Mouse (Mus musculus) testis, adult 2 months (tissue): Measurements from ENCODE around the gene Ksr1. TPM values are rescaled to one million over a fixed set of nuclear protein-coding genes. Genes with fewer than 3 reads are reported as not detected.
A peak's percentile ranks its signal among the peaks of the same experiment; 100 is the strongest.

Experiments
- H3K27ac ChIP-seq: fragments of 200-500 bp; 2 replicates; pipeline ENCODE4 v1.5.1; 2012; ENCODE audit warnings: low read depth, low read length; ENCODE audit not compliant: control insufficient read depth, insufficient read depth
- H3K27me3 ChIP-seq: fragments of 200-500 bp; 2 replicates; pipeline ENCODE4 v1.6.1; 2012; ENCODE audit warnings: mild to moderate bottlenecking, low read length, moderate library complexity; ENCODE audit not compliant: control insufficient read depth, insufficient read depth
- H3K36me3 ChIP-seq: fragments of 200-500 bp; 2 replicates; pipeline ENCODE4 v1.6.1; 2012; ENCODE audit warnings: mild to moderate bottlenecking, low read length; ENCODE audit not compliant: control insufficient read depth, insufficient read depth
- H3K4me1 ChIP-seq: fragments of 200-500 bp; 2 replicates; pipeline ENCODE4 v1.6.1; 2012; ENCODE audit warnings: low read length; ENCODE audit not compliant: control insufficient read depth, insufficient read depth
- H3K4me3 ChIP-seq: fragments of 200-500 bp; 2 replicates; pipeline ENCODE4 v1.5.1; 2012; ENCODE audit warnings: low read depth, mild to moderate bottlenecking, low read length, moderate library complexity, mixed read lengths; ENCODE audit not compliant: control insufficient read depth
- CTCF ChIP-seq: fragments of 200-500 bp; IDR thresholded peaks from 2 replicates; pipeline ENCODE4 v1.5.1; 2012; ENCODE audit warnings: low read depth, mild to moderate bottlenecking, inconsistent platforms, low read length, moderate library complexity; ENCODE audit not compliant: control insufficient read depth, insufficient read depth, insufficient replicate concordance
- POLR2A ChIP-seq: fragments of 200-500 bp; IDR thresholded peaks from 2 replicates; pipeline ENCODE4 v1.6.1; 2012; ENCODE audit warnings: low read depth, mild to moderate bottlenecking, inconsistent platforms, low read length, moderate library complexity; ENCODE audit not compliant: control insufficient read depth
- polyA plus RNA-seq: library from polyadenylated mRNA; depleted of rRNA; stranded (reverse); fragments of >200 nt; gene quantifications from 2 replicates; pipeline ENCODE4 v1.2.3, GENCODE M21; 2012

Ksr1 gene
- polyA plus RNA-seq, 1 experiment = 6.7 TPM

DNA sequence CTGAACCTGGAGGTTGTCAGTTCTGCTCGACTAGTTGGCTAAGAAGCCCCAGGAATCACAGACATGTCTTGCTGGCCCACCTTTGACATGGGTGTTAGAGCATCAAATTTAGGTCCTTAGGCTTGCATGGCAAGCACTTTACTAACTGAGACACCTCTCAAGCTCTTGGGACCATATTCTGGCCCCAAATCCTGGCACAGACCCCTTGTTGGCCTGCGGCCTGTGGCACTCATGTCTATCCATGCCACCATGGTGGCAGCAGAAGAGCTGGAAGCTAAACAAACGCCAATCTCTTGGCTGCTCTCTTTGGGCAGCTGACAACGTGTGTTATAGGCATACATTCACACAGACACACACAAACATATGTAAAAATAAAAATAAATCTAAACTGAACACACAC, 2.6 kb upstream of the Ksr1 start:
- H3K4me3 ChIP-seq = no peak overlapping the region
- H3K4me1 ChIP-seq = peaks cover 11% of the 10 kb centered on the region
- no peak overlapping the region for H3K27ac ChIP-seq
- TF ChIP-seq POLR2A (no peak), CTCF (no peak)
- H3K27me3 ChIP-seq = no peaks in the 10 kb centered on the region
- no peaks in the 10 kb centered on the region for H3K36me3 ChIP-seq

DNA sequence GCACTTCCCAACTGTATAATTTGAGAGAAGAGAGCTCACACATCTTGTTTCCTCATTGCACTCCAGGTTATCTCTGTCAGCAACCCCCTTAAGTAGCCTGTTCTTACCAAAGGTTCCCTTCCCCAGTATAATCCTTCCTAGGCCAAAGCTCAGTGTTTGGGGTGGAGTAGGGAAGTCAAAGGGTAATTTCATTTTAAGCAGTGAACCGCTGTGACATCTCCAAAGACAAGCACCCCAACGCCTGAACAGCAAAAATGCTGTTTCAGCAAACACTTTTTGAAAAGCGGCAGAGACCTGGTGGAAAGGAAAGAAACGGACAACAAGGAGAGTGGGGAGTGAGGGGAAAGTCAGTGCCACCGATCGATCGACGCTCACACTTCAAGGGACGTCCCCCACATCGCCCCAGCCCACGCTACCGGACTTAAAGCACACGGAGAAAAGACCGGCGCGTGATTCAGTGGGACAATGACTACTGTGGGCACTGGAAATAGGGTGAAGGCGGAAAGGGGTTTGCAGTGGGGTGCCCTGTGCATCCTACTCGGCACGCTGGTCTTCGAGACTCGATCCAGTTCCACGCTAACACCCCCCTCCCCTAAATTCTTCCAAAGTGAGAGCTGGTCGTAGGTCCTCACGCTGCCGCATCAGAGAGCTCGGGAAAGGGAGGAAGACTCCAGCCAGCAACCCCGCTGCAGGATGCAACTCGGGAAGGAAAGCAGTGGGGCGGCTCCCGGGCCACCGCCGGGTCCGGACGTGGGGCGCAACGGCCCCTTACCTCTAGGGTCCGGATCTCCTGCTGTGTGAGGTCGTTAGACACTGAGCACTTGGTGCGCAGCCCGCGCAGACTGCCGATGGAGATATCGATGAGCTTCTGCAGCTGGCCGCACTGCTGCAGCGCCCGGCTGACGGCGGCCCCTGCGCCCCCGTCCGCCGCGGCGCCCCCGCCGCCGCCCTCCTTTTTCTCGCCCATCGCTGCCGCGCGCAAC, 633 bp downstream of the Ksr1 start:
- Histone ChIP-seq H3K4me3 (peak overlapping the region; percentile 80), H3K4me1 (peaks cover 9% of the 10 kb centered on the region), H3K27me3 (no peaks in the 10 kb centered on the region), H3K27ac (no peak overlapping the region; the same call in 1 of the 2 replicates), H3K36me3 (no peaks in the 10 kb centered on the region)
- TF ChIP-seq CTCF = no peak
- TF ChIP-seq POLR2A = no peak

DNA sequence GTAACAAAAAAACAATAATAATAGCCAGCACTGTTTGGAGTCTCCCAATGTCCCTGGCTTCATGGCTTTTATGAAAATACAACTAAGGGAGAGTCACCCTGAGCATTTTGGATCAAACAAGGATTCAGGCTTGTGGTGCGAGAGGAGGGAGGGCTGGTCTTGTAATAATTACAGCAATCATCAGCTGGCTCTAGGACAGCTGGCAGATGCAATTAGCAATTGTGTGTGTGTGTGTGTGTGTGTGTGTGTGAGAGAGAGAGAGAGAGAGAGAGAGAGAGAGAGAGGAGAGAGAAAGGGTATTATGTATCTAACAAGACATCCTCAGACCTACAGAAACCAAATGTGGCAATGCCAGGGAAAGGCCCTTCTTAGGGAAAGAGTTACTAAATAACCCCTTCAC, 1.5 kb downstream of the Ksr1 start:
- Histone ChIP-seq H3K4me3 (no peak overlapping the region), H3K4me1 (peaks cover 9% of the 10 kb centered on the region)
- TF ChIP-seq CTCF = no peak
- no peak for TF ChIP-seq POLR2A

DNA sequence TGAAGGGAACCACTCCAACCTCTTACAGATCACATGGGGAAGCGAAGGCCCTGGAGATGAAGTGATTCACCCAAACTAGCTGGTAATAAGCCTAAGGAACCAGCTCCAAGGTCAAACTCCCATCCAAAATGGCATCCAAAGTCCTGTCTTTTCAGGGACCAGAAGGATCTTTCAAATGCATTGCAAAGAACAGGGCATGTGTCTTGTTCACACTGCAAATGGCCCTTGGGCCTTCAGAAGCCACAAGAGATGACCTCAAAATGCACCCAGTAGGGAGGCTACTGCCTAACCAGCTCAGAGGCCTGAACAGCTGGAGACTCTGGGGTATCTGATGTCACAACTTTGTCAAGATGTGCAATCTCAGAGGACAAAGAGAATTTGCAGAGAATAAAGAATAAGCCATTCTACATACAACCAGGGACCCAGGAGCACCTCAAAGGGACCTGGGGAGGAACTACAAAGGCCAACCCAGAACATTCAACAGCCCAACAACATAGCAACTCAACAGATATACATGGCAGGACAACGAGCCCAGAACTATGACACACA, 2.1 kb downstream of the Ksr1 start:
- no peak for TF ChIP-seq CTCF
- TF ChIP-seq POLR2A = no peak
- Histone ChIP-seq H3K4me1 (peaks cover 9% of the 10 kb centered on the region), H3K36me3 (no peaks in the 10 kb centered on the region), H3K4me3 (no peak overlapping the region), H3K27me3 (no peaks in the 10 kb centered on the region), H3K27ac (no peak overlapping the region)

More for the DNA sequence above, 1.5 kb downstream of the Ksr1 start:
- Histone ChIP-seq H3K27ac (no peak overlapping the region), H3K36me3 (no peaks in the 10 kb centered on the region), H3K27me3 (no peaks in the 10 kb centered on the region)

DNA sequence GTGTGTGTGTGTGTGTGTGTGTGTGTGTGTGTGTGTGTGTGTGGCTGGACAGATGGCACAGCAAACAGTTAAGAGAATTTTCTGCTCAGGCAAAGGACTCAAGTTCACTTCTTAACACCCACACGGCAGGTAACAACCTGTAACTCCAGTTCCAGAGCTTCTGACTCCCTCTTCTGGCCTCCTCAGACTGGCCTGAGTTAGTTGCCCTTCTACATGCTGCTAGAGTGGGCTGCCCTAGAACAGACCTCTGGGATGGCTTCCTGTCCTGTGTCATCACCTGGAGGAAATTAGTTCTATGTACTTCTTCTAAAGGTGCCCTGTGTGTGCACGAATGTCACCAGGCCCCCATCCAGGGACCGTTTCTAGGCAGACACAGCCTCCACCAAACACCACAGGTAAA, 2.9 kb downstream of the Ksr1 start:
- Histone ChIP-seq H3K4me3 (no peak overlapping the region), H3K36me3 (no peaks in the 10 kb centered on the region), H3K27me3 (no peaks in the 10 kb centered on the region), H3K4me1 (peaks cover 9% of the 10 kb centered on the region), H3K27ac (no peak overlapping the region)
- TF ChIP-seq CTCF (no peak), POLR2A (no peak)

DNA sequence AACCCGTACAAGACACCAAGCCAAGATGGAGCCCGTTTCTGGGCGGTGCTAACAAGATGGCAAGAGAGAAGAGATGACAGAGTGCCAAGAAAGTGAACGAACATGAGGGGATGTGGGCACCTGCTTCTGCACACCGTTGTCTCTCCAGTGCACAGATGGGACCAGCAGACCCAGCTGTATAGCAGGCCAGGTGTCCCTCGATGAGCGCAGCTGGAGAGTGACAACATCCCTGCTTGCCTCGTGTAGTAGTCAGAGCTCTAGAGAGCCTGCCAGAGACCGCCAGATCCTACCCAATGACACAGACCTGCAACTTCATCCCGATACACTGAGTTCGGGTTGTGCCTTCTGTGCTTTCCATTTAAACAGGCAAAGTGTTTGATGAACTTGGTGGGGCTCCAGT, 3.8 kb downstream of the Ksr1 start:
- Histone ChIP-seq H3K27me3 (no peaks in the 10 kb centered on the region), H3K4me3 (no peak overlapping the region), H3K4me1 (peaks cover 9% of the 10 kb centered on the region), H3K27ac (no peak overlapping the region), H3K36me3 (no peaks in the 10 kb centered on the region)
- TF ChIP-seq CTCF (no peak), POLR2A (no peak)

DNA sequence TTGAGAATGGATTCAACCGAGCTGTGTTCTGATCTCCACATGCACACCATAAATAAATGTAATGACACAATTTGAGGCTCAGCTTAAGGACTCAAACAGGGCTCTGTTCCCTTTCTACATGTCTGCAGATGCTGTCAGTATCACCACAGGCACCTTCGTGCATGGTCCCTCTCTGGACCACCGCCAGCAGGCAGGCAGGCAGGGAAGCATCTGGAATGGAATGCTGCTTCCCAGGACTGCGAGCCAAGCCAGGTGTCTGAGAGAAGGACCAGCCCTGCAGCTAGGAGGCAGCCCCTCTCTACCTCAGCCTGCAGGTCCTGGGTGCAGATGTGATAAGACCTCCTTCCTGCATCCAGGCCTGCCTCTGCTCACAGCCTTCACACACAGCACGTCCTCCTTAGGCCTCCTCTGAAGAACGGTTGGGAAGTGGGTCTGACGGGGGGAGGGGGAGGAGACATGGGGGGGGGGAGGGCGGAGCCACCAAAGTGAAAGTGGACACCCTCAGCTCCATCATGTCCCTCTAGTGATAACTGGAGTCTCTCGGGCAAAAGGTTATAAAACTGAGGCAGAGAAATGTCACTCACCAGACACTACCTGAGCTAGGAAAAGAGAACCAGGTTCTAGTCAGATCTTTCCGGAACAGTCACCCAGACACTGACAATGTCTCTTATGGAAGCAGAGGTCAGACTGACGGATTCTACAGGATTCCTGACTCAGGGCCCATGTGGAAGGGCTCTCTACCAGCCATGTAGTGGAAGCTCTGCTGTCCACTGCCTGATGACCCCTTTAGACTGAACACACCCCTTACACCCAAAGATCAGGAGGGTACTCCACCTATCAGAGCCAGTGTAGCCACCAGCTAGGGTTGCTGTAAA, 4.7 kb downstream of the Ksr1 start:
- Histone ChIP-seq H3K4me1 (peaks cover 7% of the 10 kb centered on the region), H3K36me3 (no peaks in the 10 kb centered on the region)

More for the DNA sequence above, 4.7 kb downstream of the Ksr1 start:
- H3K4me3 ChIP-seq = no peak overlapping the region
- H3K27ac ChIP-seq = no peak overlapping the region
- no peaks in the 10 kb centered on the region for H3K27me3 ChIP-seq
- no peak for TF ChIP-seq CTCF
- TF ChIP-seq POLR2A = no peak
